Mouse (Mus musculus) hindlimb bud, embryonic 11.5 days (tissue): ENCODE data around the gene Gpr132.

Source experiments
- DNase-seq: peaks from one replicate; pipeline ENCODE4 v3.0.0-alpha.2; 2012; ENCODE audit warnings: low read depth, low spot score; ENCODE audit errors: extremely low spot score

The Gpr132 gene

DNA sequence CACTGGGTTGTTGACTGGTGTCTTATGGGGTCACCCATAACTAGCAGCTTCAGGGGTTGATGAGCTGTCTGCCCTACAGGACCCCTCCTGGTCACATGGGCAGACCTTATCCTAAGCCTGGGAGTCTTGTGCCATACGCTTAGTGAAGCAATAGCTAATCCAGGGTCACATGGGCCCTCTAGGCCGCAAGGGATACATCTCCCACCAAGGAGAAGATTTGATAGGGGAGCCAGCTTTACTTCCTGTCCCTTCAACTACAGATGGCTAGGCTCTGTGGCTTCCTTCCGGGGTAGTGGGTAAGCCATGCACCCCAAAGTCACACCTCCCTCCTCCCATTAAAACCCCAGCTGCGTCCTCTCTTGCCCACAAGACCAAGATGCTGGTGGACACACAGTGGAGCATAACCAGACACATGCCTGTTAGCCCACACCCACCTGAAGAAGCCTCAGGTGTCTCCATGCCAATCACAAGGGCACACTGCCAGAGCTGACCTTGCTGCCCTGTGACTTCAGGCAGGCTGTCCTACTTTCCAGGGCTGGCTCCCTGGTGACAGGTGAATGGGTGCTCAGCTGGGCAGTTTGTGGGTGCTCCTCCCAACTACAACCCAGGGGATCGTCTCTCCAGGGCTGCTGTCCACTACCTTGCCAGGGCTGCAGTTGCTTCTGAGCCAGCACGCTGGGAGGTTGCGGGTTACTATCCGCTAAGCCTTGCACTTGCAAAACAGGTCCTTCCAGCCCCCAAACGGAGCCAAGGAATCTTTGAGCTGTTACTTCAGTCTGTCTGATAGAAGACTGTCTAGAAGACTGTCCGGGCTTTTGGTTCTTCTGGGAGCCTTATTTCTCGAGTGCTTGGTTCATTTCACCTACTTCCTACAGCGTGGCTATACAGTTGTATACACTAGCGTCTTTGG is at the start of gene Gpr132:
Gene Gpr132 (minus strand): TSS at position 51 of the 910 bp plus-strand sequence.
- DNase-seq: no peak

DNA sequence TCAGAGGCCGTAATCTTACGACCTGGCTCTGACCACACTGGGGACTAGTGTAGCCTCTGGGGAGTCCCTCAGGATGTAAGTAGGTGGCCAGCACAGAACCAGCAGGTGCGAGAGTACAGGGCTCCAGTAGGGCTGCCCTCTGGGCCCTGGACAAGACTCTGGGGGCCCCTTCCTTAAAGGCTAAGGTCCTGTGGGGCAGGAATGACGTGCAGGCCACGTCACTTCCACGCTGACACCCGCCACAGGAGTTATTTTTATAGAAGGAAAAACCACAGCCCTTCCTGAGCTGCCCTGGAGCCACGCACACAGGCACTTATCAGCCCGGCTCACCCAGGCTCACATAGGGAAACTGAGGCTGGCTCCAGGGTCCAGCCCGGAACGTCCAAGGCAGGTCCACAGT is 49.5 kb upstream of the Gpr132 start:
- DNase-seq: no peak

DNA sequence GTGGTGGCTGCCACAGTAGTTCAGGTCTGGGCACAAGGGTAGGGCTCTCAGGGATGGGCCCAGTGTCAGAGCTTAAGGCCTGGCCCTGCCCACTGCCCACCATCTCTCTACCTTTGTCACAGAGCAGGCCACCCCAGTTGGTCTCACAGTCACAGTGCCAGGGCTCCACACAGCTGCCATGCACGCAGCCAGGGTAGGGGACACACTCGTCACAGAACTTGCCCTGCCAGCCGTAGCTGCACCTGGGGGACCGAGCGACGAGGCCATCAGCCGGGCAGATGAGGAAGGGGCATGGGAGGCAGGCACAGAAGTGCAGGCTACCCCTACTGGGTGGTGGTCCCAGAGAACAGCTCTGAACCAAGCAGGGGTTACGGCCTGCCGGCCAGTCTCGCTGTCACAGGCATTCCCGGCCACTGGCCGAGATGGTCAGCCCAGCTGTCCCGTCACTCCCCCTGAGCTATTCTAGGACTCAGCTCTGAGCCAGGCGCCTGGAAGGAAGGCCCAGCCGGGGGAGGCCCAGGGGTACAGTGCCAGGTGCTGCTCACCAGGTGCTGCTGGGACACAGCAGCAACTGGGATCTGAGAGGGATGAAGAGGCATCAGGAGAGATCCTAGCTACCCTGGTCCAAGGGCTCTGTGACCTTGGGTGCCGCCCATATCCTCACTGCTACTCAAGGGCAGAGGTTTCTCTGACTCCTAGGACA is 48.8 kb upstream of the Gpr132 start:
- no peak for DNase-seq

DNA sequence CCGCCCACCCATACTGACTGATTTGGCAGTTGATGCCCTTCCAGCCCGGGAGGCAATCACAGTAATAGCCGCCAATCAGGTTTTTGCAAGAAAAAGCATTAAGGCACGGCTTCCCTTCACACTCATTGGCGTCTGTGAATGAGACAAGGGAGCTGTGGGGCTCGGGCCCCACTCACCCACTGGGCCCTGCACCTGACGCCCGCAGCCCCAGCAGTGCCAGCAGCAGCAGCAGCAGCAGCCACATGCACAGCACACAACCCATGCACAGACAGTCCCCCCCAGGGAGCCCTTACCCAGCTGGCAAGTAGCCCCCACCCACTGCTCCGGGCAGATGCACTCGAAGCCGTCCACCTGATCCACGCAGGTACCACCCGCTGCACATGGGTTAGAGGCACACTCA is 47.6 kb upstream of the Gpr132 start:
- DNase-seq: no peak

DNA sequence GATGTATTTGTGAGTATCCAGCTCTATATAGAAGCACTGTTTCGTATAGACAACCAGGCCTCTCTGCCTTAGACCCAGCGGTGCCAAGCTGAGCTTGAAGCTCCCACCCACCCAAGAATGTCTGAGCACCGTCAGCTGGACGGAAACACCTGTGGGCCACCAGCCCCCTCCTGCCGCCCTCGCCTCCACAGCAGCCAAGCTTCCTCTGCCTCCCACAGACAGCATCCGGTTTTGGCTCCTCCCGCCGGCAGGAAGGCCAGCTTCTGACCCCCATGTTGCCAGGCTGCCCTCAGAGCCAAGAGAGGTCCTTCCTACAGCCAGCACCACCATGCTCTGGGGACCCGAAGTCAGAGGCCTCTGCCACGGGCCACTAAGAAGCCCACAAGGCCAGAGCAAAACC is 46.5 kb upstream of the Gpr132 start:
- no peak for DNase-seq

DNA sequence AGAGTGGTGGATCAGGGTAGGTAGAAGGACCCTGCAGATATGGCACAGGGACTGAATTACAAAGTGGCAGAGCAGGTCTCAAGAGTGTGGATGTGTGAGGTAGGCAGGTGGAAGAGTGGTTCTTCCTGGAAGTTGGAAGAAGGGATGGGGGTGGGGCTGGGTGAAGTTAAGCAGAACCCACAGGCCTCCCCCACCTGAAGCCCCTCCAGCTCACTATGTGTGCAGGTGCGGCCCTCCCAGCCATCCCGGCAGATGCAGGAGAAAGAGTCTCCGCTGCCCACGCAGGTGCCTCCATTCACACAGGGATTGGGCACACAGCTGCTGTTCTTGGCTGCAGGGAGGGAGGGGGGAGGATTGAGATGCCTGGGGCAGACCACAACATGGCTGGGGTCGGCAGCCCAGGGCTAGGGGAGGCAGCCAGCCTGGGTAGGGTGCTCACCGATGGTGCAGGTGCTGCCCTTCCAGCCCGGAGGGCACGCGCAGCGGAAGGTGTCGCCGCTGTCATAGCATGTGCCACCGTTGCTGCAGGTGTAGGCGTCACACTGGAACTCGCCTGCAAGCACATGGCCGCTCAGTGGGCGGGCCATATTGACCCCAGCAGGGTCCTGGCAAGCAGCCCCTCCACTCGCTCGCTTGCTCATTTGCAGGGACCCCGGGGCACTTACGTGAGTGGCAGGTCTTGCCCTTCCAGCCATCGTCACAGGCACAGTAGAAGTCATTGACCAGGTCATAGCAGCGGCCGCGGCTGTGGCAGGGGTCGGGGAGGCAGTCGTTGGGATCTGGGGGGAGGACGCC is 45.1 kb upstream of the Gpr132 start:
- no peak for DNase-seq

DNA sequence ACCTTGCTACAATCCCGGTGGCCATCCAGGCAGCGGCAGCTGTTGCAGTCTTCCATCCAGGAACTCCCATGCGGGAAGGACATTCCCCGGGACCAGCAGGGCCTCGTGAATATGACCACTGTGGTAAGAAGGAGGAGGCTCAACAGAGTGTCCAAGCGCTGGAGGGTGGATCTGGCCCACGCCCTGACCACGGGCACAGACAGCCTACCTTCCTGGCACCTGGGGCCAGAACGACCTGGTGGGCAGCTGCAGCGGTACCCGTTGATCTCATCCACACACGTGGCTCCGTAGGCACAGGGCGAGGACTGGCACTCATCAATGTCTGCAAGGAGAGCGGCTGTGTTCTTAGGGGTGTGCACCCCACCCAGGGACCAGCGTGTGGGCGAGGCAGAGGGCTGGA is 43.7 kb upstream of the Gpr132 start:
- no peak for DNase-seq

DNA sequence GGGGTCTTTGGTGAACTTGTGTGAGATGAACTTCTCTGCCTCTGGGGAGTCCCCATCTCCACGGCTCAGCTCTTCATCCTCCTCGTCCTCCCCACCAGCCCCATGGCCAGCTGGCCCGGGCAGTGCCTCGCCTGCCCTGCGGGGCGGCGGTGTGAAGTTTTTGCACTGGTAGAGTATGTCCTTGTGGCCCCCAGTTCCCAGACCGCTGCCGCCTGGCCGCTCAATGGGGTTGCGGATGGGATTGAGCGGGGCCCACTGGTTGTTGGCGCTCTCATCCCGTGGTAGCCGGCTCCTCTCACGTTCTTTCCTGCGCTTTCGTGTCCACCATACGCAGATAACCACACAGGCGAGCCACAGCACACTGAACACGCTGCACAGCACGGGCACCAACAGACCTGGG is 41.0 kb upstream of the Gpr132 start:
- no peak for DNase-seq

DNA sequence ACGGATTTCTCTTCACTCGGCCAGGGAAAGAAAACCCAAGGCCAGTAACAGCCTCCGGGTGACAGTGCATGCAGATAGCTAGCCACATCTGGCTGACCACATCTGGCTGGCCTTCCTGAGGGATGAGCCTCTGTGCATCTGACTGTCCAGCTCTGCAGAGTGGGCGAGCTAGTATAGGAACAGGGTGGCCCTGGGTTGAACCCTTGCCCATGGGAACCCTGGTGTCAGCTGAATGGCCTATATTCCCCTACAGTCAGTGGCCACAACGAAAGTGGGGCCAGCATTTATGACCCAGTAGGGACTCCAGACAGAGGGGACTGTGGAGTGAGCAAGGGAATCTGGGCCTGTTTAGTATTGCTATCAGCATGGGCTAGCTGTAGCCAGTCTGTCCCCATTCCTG is 37.0 kb upstream of the Gpr132 start:
- DNase-seq: no peak

DNA sequence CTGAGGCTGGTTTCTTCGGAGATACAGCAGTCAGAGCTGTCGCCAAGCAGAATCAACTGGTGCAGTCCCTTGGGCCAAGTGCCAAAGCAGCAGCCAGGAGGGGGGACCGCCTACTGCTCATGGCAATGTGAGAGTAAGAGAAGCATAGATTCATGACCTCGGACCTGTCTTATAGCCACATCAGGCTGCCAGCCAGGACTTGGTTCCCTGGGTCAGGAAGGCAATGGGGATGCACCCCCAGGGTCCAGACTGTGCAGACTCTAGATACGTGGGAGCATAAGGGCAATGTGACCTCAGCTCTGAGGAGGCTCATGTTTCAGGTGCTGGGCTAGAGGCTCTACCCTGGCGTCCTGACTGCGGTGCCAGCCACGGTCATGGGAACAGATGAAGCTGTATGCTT is 35.9 kb upstream of the Gpr132 start:
- DNase-seq: no peak

DNA sequence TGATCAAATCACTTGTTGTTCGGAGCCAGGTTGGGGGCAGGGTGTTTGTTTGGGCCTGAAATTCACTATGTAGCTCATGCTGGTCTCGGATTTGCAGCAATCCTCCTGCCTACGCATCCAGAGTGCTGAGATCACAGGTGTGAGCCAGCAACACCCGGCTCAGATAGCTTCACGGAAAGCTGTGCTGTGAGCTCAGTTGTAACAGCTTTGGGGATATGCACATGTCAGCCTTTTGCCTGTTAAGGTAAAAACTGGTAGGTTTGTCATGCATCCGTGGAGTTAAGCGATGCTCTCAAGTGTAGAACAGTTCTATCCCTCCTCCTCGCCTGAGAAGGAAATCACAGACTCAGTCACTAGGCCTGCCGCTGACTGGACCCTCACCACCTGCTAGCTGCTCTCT is 32.6 kb upstream of the Gpr132 start:
- DNase-seq: no peak

DNA sequence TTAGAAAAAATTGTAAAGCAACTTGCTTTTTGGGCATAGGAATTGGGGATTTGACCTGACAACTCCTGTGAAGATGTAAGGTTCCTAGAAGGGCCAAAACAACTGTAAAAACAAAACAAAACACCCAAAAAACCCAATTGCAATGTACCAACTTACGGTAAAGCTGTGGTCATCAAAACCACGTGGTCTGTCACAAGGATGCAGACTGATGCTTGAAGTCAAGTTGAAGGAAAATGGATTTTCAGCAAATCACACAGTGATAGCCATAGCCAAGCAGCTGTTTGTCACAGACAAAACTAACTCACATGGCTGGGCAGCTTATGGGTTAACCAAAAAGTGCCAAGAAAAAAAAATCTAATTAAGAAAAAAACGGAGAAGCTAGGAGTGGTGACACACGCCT is 30.9 kb upstream of the Gpr132 start:
- DNase-seq: no peak

DNA sequence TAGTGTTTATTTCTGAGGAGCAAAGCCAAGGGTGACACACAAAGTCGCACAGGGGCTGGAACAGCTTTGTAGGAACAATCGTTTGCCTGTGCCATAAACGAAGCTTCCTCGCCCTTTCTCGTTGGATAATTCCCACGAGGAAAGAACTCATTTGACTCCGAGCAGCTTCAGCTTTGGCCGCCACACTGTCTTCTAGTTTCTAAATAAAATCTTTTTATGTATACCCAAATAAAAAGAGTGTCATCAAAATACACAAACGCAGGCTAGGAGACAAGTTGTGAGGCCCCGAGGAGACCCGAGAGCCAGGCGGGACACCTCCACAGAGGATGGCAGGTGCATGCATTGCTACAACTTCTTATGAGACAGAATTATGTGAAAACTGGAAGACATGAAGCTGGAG is 30.3 kb upstream of the Gpr132 start:
- no peak for DNase-seq

DNA sequence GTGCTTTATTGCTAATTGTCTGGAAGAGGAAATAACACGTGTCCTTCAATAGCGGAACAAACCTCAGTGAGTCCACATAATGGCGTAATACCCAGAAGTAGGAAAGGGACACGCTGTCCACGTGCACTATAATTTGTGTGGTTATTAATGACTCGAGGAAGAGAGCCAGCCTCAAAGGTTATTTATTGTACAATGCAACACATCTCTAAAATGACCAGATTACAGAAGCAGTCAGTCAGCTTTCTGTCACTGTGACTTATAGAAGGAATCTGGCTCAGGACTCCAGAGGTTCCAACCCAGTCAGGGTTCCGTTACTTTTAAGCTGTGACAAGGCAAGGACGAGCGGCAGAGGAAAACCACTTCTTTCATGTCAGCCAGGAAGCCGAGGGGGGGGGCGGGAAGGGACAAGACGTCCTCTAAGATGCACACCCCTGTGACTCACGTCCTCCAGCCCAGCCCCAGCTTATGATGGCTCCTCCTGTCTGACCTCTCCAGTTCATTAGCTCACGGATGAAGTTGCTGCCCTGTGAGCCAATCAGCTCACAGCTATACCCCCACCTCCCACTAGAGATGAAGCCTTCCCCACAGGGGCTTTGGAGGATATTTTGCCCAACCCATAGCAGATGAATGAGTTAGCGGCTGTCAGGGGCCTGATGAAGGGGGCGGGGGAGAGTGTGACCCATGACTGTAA is 29.6 kb upstream of the Gpr132 start:
- no peak for DNase-seq

DNA sequence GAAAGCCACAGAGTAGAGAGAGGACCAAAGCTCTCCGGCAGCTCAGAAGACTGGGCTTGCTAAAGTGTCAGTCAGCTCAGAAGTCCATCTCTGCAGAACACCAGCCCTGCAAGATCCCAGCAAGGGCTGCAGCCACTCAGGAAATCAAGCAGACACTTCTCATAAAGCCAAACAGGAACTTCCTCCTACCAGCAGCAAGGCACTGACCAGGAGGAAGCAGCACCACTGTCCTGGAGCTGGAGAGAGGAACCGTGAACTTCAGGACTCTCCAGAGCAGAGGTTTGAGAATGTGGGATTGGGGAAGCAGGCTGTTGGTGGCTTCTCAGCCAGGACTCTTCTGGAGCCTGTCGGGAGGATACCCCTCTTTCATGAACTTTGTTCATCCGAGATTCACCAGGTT is 26.9 kb upstream of the Gpr132 start:
- DNase-seq: no peak

DNA sequence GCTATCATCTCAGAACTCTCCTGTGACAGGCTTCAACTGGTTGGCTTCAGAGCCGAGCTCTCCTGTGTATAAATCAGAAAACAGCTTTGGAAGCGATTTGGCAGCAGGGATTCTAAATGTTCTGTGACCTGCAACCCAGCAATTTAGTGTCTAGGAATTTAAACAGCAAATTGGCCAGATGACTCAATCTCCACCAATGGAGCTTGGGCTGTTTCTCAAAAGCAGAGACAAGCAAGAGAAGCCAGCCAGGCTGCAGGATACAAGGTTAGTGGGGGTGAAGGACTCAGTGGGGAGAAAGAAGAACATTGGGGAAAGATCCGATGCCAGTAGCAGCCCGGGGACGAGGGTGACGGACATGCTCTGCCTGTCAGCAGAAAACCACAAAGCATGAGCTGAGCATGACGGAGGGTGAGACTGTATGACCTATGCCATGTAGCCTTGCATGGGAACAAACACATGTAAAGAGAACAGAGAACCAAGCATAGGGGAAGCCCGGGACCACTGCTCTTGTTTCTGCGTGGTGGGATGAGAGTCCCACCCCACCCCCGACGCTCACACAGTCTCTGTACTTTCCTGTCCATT is 26.4 kb upstream of the Gpr132 start:
- no peak for DNase-seq

DNA sequence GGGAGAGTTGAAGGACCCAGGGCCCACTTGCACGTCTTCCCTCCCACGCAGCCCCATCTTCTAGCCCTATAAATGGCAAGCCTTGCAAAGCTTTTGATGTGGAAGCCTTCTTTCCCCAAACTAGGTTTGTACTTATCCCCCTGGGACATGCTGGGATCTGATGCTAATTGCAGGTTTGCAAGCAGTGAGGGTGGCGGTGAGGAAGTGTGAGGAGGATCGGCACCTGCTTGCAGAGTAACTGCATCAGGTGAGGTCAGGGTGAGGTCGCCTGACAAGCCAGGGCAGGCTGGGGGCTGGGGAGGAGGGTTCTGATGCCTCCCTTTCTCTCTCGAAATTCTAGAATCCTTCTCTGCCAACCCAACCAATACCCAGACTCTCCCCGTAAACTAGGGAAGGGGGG is 17.4 kb upstream of the Gpr132 start:
- no peak for DNase-seq

DNA sequence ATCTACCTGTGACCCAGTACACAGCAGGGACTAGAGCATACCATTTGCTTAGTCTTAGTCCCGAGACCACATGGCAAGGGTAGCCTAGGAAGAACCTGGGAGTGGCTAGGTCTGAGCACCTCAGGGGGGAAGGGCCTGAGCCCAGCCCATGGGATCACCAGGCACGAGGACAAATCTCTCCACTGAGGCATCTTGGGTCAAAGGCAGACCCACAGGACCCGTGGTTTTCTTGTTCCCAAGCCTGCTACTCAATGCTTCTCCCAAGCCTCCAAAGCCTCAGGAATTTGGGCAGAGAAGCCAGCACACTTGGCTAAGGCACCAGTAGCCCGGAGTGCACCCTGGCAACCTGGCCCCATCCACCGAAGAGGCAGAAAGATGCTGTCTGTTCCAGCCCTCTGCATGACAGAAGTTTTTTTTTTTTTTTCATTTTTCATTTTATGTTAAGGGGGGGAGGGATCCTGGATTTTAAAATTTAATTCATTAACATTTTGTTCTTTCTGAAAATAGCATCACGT is 13.3 kb upstream of the Gpr132 start:
- no peak for DNase-seq

DNA sequence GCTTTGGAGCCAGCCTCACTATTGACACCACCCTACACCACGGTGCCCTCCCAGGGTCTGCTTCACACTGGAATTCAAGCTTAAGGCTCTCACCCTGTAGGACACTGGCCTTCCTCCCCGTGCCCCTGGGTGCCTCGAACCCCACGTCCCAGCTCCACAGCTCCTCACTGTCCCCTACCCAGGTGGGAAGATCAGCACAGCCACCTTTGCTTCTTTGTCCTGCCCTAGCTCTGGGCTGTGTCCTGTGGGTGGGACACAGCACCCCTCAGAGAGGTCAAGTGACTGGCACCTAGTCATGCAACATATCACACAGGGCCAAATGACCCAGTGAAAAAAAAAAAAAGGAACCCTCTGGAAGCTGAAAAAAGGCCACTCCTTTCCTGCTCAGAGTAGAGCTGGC is 12.6 kb upstream of the Gpr132 start:
- DNase-seq: no peak

DNA sequence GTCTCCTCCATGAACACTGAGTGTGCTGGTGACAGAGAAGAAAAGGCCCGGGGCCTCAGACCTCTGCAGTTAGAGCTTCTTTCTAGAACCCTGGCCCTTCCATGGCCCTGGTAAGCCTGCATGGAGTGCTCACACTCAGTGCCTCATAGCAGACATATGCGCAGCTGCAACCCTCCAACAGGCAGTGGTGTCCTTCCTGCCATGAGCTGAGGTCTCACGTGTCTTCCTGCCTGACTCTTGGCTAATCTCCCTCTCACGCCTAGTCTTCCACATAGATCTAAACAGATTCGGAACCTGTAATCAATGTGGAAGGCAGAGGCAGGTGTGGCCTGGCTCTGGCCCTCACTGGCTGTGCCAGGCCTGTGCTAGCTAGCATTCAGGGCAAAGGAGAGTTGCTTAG is 11.7 kb upstream of the Gpr132 start:
- no peak for DNase-seq
